Mouse (Mus musculus) layer of hippocampus, adult 2 months (tissue): ENCODE measurements around the gene Zfp952. TPM values are rescaled to one million over a fixed set of nuclear protein-coding genes. Genes with fewer than 3 reads are reported as not detected.
"Not testable (repeated sequence)": the region's sequence is repeated elsewhere in the genome, so short reads cannot be mapped to it uniquely, and the experiment has no call there.

Experiments
- DNase-seq, 2 experiments: peaks; one replicate each; pipeline ENCODE4 v3.0.0; 2022; ENCODE audit warnings: low spot score in 2 of 2
- H3K27ac ChIP-seq: fragments of 200-600 bp; 2 replicates; pipeline ENCODE4 v1.8.1; 2022
- H3K4me3 ChIP-seq: fragments of 200-600 bp; 2 replicates; pipeline ENCODE4 v1.8.1; 2022; ENCODE audit warnings: mild to moderate bottlenecking
- CTCF ChIP-seq: fragments of 200-600 bp; conservative IDR thresholded peaks from 2 replicates; pipeline ENCODE4 v1.8.1; 2022; ENCODE audit warnings: antibody characterized with exemption, mild to moderate bottlenecking, moderate library complexity
- total RNA-seq, 2 experiments: library from RNA; stranded (reverse); gene quantifications; 2 replicates each; pipeline ENCODE4 v1.2.3; 2021

Gene Zfp952
- total RNA-seq, 2 experiments from 2014 or later, result 17.9 to 19.0 TPM

DNA sequence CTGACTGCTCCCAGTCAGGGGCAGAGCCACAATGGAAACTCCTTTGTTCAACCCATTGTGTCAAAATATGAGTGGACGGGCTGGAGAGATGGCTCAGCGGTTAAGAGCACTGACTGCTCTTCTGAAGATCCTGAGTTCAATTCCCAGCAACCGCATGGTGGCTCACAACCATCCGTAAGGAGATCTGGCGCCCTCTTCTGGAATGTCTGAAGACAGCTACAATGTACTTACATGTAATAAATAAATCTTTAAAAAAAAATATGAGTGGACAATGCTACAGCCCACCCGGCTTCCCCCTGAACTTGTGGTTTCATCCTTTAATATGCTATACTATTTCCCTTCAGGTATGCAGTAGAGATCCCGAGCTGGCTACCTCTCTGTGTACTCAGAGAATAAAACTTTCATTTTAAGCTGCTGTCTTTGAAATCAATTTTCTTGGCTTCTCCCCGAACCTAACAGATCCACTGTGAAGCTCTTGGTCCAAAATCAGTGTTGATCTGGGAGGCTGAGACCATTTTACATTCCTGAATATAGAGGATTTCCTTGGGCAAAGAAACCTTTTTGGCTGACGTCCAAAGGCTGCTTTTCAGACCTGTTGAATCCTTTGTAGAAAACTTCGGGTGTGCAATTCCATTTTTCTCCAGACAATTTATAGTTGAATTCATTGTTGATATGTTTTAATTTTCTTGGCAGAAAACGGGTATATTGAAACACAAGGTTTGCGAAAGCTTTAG, 797 bp upstream of the Zfp952 start:
- H3K4me3 ChIP-seq, result peak overlapping the region; percentile 91
- DNase-seq, result no peak
- H3K27ac ChIP-seq, result no peak overlapping the region
- TF ChIP-seq CTCF, result peak; percentile 68

GRCm38 (mm10) chr17:32998492-32998891, 5.6 kb downstream of the Zfp952 start:
- TF ChIP-seq CTCF, result no peak
- DNase-seq, result no peak
- Histone ChIP-seq H3K4me3 (no peak overlapping the region), H3K27ac (no peak overlapping the region)

- H3K4me3 ChIP-seq, result no peak overlapping the region
- peak; percentile 52 for TF ChIP-seq CTCF
- H3K27ac ChIP-seq, result no peak overlapping the region
- DNase-seq, result no peak
These were observed 15.4 kb downstream of the Zfp952 start for GRCm38 (mm10) chr17:33008337-33008736.

DNA sequence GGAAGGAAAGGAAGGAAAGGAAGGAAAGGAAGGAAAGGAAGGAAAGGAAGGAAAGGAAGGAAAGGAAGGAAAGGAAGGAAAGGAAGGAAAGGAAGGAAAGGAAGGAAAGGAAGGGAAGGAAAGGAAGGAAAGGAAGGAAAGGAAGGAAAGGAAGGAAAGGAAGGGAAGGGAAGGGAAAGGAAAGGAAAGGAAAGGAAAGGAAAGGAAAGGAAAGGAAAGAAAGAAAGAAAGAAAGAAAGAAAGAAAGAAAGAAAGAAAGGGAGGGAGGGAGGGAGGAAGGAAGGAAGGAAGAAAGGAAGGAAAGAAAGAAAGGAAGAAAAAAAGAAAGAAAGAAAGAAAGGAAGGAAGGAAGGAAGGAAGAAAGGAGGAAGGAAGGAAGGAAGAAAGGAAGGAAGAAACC, 27.5 kb downstream of the Zfp952 start:
- H3K27ac ChIP-seq, DNase-seq, H3K4me3 ChIP-seq: not testable (repeated sequence)

- Histone ChIP-seq H3K4me3 (peak overlapping the region; percentile 70), H3K27ac (no peak overlapping the region)
- no peak for TF ChIP-seq CTCF
- no peak for DNase-seq
These were observed 39.4 kb downstream of the Zfp952 start for GRCm38 (mm10) chr17:33032376-33032775.

GRCm38 (mm10) chr17:33032900-33033891, 40.3 kb downstream of the Zfp952 start, which contains the start of gene Zfp763:
Gene Zfp763 (minus strand): TSS chr17:33033402.
- peak; percentile 77 to 84 for DNase-seq
- peak; percentile 33 for TF ChIP-seq CTCF
- Histone ChIP-seq H3K27ac (peak within 1 kb of the TSS; percentile 87), H3K4me3 (peak within 1 kb of the TSS; percentile 70)

Other genes starting within 250 kb of the Zfp952 start
- gene Zfp871, start 204.8 kb upstream of the Zfp952 start, total RNA-seq, result 10 to 100 TPM; 89.6 to 97.0 TPM
- gene Zfp811, start 183.2 kb upstream of the Zfp952 start, total RNA-seq, result 1 to 10 TPM; 6.3 to 7.3 TPM
- 10 to 100 TPM; 30.7 to 34.6 TPM for gene Zfp799, start 162.9 kb upstream of the Zfp952 start, total RNA-seq
- 10 to 100 TPM; 10.4 to 10.9 TPM for gene Zfp870, start 101.5 kb upstream of the Zfp952 start, total RNA-seq
- 1 to 10 TPM; 4.1 to 5.4 TPM for gene Cyp4f14, start 75.8 kb upstream of the Zfp952 start, total RNA-seq
- gene Cyp4f13, start 45.7 kb upstream of the Zfp952 start, total RNA-seq, result 10 to 100 TPM; 23.7 to 27.6 TPM
- 1 to 10 TPM; 5.6 to 6.5 TPM for gene Zfp472, start 27.3 kb upstream of the Zfp952 start, total RNA-seq
- 10 to 100 TPM; 19.3 to 21.9 TPM for gene Zfp763, start 40.3 kb downstream of the Zfp952 start, total RNA-seq
- gene 4921501E09Rik, start 74.9 kb downstream of the Zfp952 start, total RNA-seq, result not detected
- 10 to 100 TPM; 17.3 to 21.8 TPM for gene Zfp563, start 96.2 kb downstream of the Zfp952 start, total RNA-seq
- 1 to 10 TPM; 3.2 to 3.4 TPM for gene Morc2b, start 146.6 kb downstream of the Zfp952 start, total RNA-seq
- not detected for gene Olfr55, start 175.3 kb downstream of the Zfp952 start, total RNA-seq
- gene Olfr239, start 198.2 kb downstream of the Zfp952 start, total RNA-seq, result not detected
- gene Olfr1564, start 228.6 kb downstream of the Zfp952 start, total RNA-seq, result 1 to 10 TPM in 1 of 2 experiments, under 1 TPM in 1; 0.59 to 1.4 TPM